In genomic region chr2:167450647-167451046, GRCm38 (mm10) we compare ENCODE assay signal across 14 mouse cellular contexts. TPM values are rescaled to one million over a fixed set of nuclear protein-coding genes. Genes with fewer than 3 reads are reported as not detected.
DNase-seq lines count a peak whose midpoint lies in the region; ATAC-seq and TF ChIP-seq lines count a peak whose summit lies in the region.
"Had no signal": no experiment of that assay in that cellular context is flagged by ENCODE, and none has a peak within 500 bp of the region (broad histone marks: within the 10 kb centered on the region; RNA-seq: fewer than 3 reads in every experiment).

No protein-coding gene starts in this region.

- H3K4me1 ChIP-seq in liver, embryonic 14.5 days (replicated peaks; ENCODE audit: control insufficient read depth in 2 of 2, insufficient read depth in 2 of 2, low read length in 1 of 2) = peaks cover 22 to 25% of the 10 kb centered on the region in 2 experiments
- peaks cover 19% of the 10 kb centered on the region for H3K4me1 ChIP-seq in liver, postnatal 0 days (ENCODE audit: insufficient read depth)
- H3K4me1 ChIP-seq: forebrain, embryonic 12.5 days had no signal

- no peak overlapping the region for H3K4me2 ChIP-seq in liver, embryonic 14.5 days (ENCODE audit: low read depth)
- H3K4me2 ChIP-seq in liver, postnatal 0 days (ENCODE audit: low read depth, low read length) = no peak overlapping the region
- H3K4me2 ChIP-seq: forebrain, embryonic 12.5 days; heart, embryonic 15.5 days had no signal

- no peak for ATAC-seq in liver, embryonic 14.5 days (ENCODE audit: insufficient read depth)
- ATAC-seq in liver, postnatal 0 days = no peak
- ATAC-seq: Patski had no signal

- H3K27me3 ChIP-seq in liver, embryonic 14.5 days (ENCODE audit: control insufficient read depth, insufficient read depth, low read length) = no peaks in the 10 kb centered on the region
- no peaks in the 10 kb centered on the region for H3K27me3 ChIP-seq in liver, postnatal 0 days (ENCODE audit: insufficient read depth, low read length)
- H3K27me3 ChIP-seq: forebrain, embryonic 12.5 days; heart, embryonic 15.5 days; Patski had no signal

- DNase-seq in cerebellum, adult 11-12 months = peak; percentile 78
- DNase-seq in cerebellum, adult 11 months = no peak
- no peak for DNase-seq in liver, embryonic 14.5 days (ENCODE audit: low read depth in 3 of 3, low spot score in 3 of 3)
- no peak for DNase-seq in liver
- DNase-seq in cerebellum, adult 9-11 months = peak; percentile 78
- no peak for DNase-seq in liver, postnatal 0 days
- no peak for DNase-seq in layer of hippocampus, postnatal 14 days (ENCODE audit: low spot score in 2 of 2)
- no peak for DNase-seq in neural tube, embryonic 10.5 days (ENCODE audit: extremely low spot score, low spot score)
- DNase-seq: B cell, adult 2 months; gastrocnemius, postnatal 25 days; lung, postnatal 36 days had no signal

- H3K36me3 ChIP-seq in liver, embryonic 14.5 days (replicated peaks; ENCODE audit: control insufficient read depth, insufficient read depth, low read depth) = peaks cover 35% of the 10 kb centered on the region
- H3K36me3 ChIP-seq in liver, postnatal 0 days (replicated peaks; ENCODE audit: insufficient read depth, low read length) = peaks cover 76% of the 10 kb centered on the region

- no peak overlapping the region for H3K4me3 ChIP-seq in liver, embryonic 14.5 days (ENCODE audit: insufficient read depth in 1 of 2, low read depth in 2 of 2, low read length in 2 of 2)
- H3K4me3 ChIP-seq in liver, postnatal 0 days (ENCODE audit: low read depth, low read length) = no peak overlapping the region
- H3K4me3 ChIP-seq: forebrain, embryonic 12.5 days; heart, embryonic 15.5 days had no signal

- H3K27ac ChIP-seq in liver, embryonic 14.5 days = no peak overlapping the region
- H3K27ac ChIP-seq in liver, postnatal 0 days (ENCODE audit: low read depth) = no peak overlapping the region
- H3K27ac ChIP-seq: forebrain, embryonic 12.5 days; heart, embryonic 15.5 days had no signal

- 87% methylated on average over 8 of the region's 8 CpGs for WGBS in liver, embryonic 14.5 days (ENCODE audit: insufficient replicate concordance)
- WGBS in liver, postnatal 0 days (ENCODE audit: insufficient replicate concordance) = 90% methylated on average over 8 of the region's 8 CpGs

- no peak overlapping the region for H3K9ac ChIP-seq in liver, embryonic 14.5 days (replicated peaks)
- H3K9ac ChIP-seq in liver, postnatal 0 days (replicated peaks) = no peak overlapping the region
- H3K9ac ChIP-seq: forebrain, embryonic 12.5 days; heart, embryonic 15.5 days had no signal

- peak; percentile 61 for TF ChIP-seq CTCF in liver, embryonic 14.5 days (IDR thresholded peaks at IDR 0.05; ENCODE audit: low read depth)
- peak; percentile 44 for TF ChIP-seq CTCF in liver, postnatal 0 days (IDR thresholded peaks at IDR 0.05; ENCODE audit: low read depth)

- no peaks in the 10 kb centered on the region for H3K9me3 ChIP-seq in liver, embryonic 14.5 days (ENCODE audit: control insufficient read depth, low read length)
- H3K9me3 ChIP-seq in liver, postnatal 0 days (ENCODE audit: low read length) = no peaks in the 10 kb centered on the region
- H3K9me3 ChIP-seq: forebrain, embryonic 12.5 days; heart, embryonic 15.5 days had no signal

- TF ChIP-seq EP300 in liver, embryonic 14.5 days (IDR thresholded peaks at IDR 0.05; ENCODE audit: low read depth) = no peak
- TF ChIP-seq EP300 in liver, postnatal 0 days (IDR thresholded peaks at IDR 0.05; ENCODE audit: low read depth) = no peak

RNA-seq across cellular contexts. Expression of gene Slc9a8, which starts 29.1 kb away (rescaled TPM):
- 13.9 and 18.1 TPM in 2 replicates for polyA plus RNA-seq in liver, embryonic 14.5 days (2012; rRNA removed)
- polyA plus RNA-seq in liver, embryonic 14.5 days (2014; fragmentation: Nextera tagmentation; extraction: Ambion mirVana) = 8.7 and 9.1 TPM in 2 replicates
- 7.5 and 9.3 TPM in 2 replicates for polyA plus RNA-seq in liver, postnatal 0 days (2015; fragmentation: Nextera tagmentation; extraction: Ambion mirVana)
- 10 to 100 TPM; 29.9 to 33.3 TPM for total RNA-seq in layer of hippocampus, postnatal 14 days (2021)

RNA-seq across cellular contexts. Expression of gene Rnf114, which starts 41.8 kb away (rescaled TPM):
- polyA plus RNA-seq in liver, embryonic 14.5 days (2012; rRNA removed) = 21.7 and 23.9 TPM in 2 replicates
- polyA plus RNA-seq in liver, embryonic 14.5 days (2014; fragmentation: Nextera tagmentation; extraction: Ambion mirVana) = 25.8 and 28.4 TPM in 2 replicates
- polyA plus RNA-seq in liver, postnatal 0 days (2015; fragmentation: Nextera tagmentation; extraction: Ambion mirVana) = 39.5 and 44.0 TPM in 2 replicates
- 10 to 100 TPM; 39.1 to 40.5 TPM for total RNA-seq in layer of hippocampus, postnatal 14 days (2021)

RNA-seq across cellular contexts. Expression of gene Spata2, which starts 42.0 kb away (rescaled TPM):
- polyA plus RNA-seq in liver, embryonic 14.5 days (2012; rRNA removed) = 7.6 and 8.6 TPM in 2 replicates
- polyA plus RNA-seq in liver, embryonic 14.5 days (2014; fragmentation: Nextera tagmentation; extraction: Ambion mirVana) = 6.8 and 7.5 TPM in 2 replicates
- 4.7 and 4.9 TPM in 2 replicates for polyA plus RNA-seq in liver, postnatal 0 days (2015; fragmentation: Nextera tagmentation; extraction: Ambion mirVana)
- 10 to 100 TPM; 65.3 to 67.2 TPM for total RNA-seq in layer of hippocampus, postnatal 14 days (2021)

Comparison
In these comparisons a context has a peak if more than half of its experiments do, and no peak if none do; other contexts are left out.
1. DNase-seq: peak in cerebellum, adult 11-12 months (single experiment) and cerebellum, adult 9-11 months (single experiment); none in cerebellum, adult 11 months (single experiment), liver, embryonic 14.5 days (0 of 3), liver (single experiment), liver, postnatal 0 days (single experiment), layer of hippocampus, postnatal 14 days (0 of 2) and neural tube, embryonic 10.5 days (single experiment).